Mouse (Mus musculus) intestine, postnatal 0 days (tissue): ENCODE data around the gene Atf3. TPM values are rescaled to one million over a fixed set of nuclear protein-coding genes. Genes with fewer than 3 reads are reported as not detected.

Experiments used
- ATAC-seq: fragments of 200-750 bp; cut with Nextera tagmentation; 2 replicates; pipeline ENCODE4 v1.8.0; 2017; ENCODE audit warnings: mild to moderate bottlenecking, moderate TSS enrichment, moderate library complexity
- H3K27ac ChIP-seq: fragments of 300-500 bp; sonication (generic); 2 replicates; pipeline ENCODE4 v1.5.1; 2014; ENCODE audit warnings: mild to moderate bottlenecking, low read depth, low read length, moderate library complexity
- H3K27me3 ChIP-seq: fragments of 300-500 bp; sonication (generic); replicated peaks from 2 replicates; pipeline ENCODE4 v1.6.1; 2014; ENCODE audit warnings: low read length, mixed read lengths; ENCODE audit not compliant: control insufficient read depth, insufficient read depth
- H3K36me3 ChIP-seq: fragments of 300-500 bp; sonication (generic); 2 replicates; pipeline ENCODE4 v1.6.1; 2014; ENCODE audit warnings: mild to moderate bottlenecking, moderate library complexity; ENCODE audit not compliant: control insufficient read depth, insufficient read depth
- H3K4me1 ChIP-seq: fragments of 300-500 bp; sonication (generic); replicated peaks from 2 replicates; pipeline ENCODE4 v1.6.1; 2014; ENCODE audit warnings: antibody characterized with exemption, low read length, mixed read lengths; ENCODE audit not compliant: control insufficient read depth, insufficient read depth
- H3K4me2 ChIP-seq: fragments of 300-500 bp; sonication (generic); replicated peaks from 2 replicates; pipeline ENCODE4 v1.6.1; 2014; ENCODE audit warnings: low read depth, mild to moderate bottlenecking, moderate library complexity
- H3K4me3 ChIP-seq: fragments of 300-500 bp; sonication (generic); 2 replicates; pipeline ENCODE4 v1.5.1; 2014; ENCODE audit warnings: low read depth, low read length
- H3K9ac ChIP-seq: fragments of 300-500 bp; sonication (generic); 2 replicates; pipeline ENCODE4 v1.6.1; 2014; ENCODE audit warnings: mild to moderate bottlenecking, low read depth, low read length
- H3K9me3 ChIP-seq: fragments of 300-500 bp; sonication (generic); 2 replicates; pipeline ENCODE4 v1.6.1; 2016; ENCODE audit warnings: mixed run types; ENCODE audit not compliant: control insufficient read depth
- CTCF ChIP-seq: sonication (generic); IDR thresholded peaks from 2 replicates; pipeline ENCODE4 v1.5.1; 2016; ENCODE audit warnings: low read depth, mild to moderate bottlenecking, control low read depth, antibody characterized with exemption, moderate library complexity
- WGBS: fragments of 180-500 bp; shearing (Covaris S2); extraction: QIAGEN DNeasy Blood & Tissue Kit; methylation state at CpG from one replicate; pipeline ENCODE4 v1.1.7; 2014; 5-methylcytosine and 5-hydroxymethylcytosine counted together
- polyA plus RNA-seq: library from polyadenylated mRNA; unstranded; fragments of >200 nt; fragmentation: Nextera tagmentation; extraction: Ambion mirVana; gene quantifications from 2 replicates; pipeline ENCODE4 v1.2.1, GENCODE M21; 2015

The Atf3 gene
- polyA plus RNA-seq, 1 experiment from 2014 or later = 5.0 TPM

DNA sequence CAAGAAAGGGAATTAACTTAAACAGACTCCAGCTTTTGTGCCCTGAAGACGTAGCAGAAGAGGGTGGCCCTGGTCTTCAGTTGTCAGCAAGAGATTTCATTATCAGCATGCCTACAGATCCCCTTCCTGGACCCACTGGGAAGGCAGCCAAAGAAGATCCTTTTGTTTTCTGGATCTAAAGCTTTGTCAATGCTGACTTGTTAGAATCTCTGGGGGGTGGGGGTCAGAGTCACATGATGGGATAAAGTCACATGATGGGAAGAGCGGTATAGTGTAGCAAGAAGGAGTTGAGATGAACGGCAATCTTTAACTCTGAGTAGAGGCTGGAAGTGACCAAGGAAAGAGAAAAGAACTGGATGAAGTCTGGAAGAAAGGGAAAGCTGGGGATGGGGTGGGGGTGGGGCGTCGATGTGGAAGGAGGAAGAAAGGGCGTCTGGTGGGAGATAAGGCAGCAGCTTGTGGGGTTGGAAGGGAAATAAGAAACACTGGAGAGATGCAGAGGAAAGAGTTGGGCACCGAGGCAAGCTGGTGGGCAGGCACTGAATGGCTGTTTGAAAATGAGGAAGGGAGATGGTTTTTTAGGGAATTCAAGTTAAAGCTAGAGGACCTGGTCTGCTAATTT is 78.9 kb downstream of the Atf3 start:
- no peak overlapping the region for H3K27ac ChIP-seq
- WGBS = 56% methylated on average over 7 of the region's 7 CpGs
- no peak for ATAC-seq
- no peak for TF ChIP-seq CTCF
- H3K4me3 ChIP-seq = no peak overlapping the region
- no peaks in the 10 kb centered on the region for H3K9me3 ChIP-seq
- H3K27me3 ChIP-seq = no peaks in the 10 kb centered on the region
- H3K4me2 ChIP-seq = no peak overlapping the region
- H3K36me3 ChIP-seq = no peaks in the 10 kb centered on the region
- no peaks in the 10 kb centered on the region for H3K4me1 ChIP-seq
- no peak overlapping the region for H3K9ac ChIP-seq

DNA sequence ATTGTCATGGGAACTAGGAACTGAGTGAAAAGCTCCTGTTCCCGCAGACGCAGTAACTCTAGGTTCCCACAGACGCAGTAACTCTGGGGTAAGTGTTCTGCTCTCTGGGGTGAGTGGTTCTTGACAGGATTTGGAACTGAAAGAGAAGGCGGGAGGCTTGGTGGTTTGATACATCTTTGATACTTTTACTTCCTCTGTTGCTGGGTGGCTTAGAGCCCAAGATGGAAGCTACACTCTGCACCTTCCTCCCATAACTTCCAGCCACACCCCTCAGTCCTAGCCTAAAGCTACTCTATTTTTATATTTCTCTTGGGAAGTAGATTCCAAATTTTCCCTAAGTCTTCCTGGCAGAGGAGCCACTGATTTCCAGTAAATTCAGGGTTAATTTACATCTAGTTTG is 79.4 kb downstream of the Atf3 start:
- Histone ChIP-seq H3K4me1 (no peaks in the 10 kb centered on the region), H3K27me3 (no peaks in the 10 kb centered on the region), H3K27ac (no peak overlapping the region), H3K4me2 (no peak overlapping the region), H3K9ac (no peak overlapping the region), H3K4me3 (no peak overlapping the region), H3K36me3 (no peaks in the 10 kb centered on the region), H3K9me3 (no peaks in the 10 kb centered on the region)
- no peak for ATAC-seq
- no peak for TF ChIP-seq CTCF
- 92% methylated on average over 4 of the region's 4 CpGs for WGBS

GRCm38 (mm10) chr1:191135406-191135805 is 82.4 kb downstream of the Atf3 start:
- Histone ChIP-seq H3K27me3 (no peaks in the 10 kb centered on the region), H3K4me2 (no peak overlapping the region), H3K36me3 (no peaks in the 10 kb centered on the region), H3K4me1 (peaks cover 5% of the 10 kb centered on the region; the same call in 1 of the 2 replicates), H3K9me3 (no peaks in the 10 kb centered on the region), H3K4me3 (no peak overlapping the region), H3K9ac (no peak overlapping the region), H3K27ac (no peak overlapping the region)
- ATAC-seq = peak; percentile 82
- TF ChIP-seq CTCF = no peak
- 28% methylated on average over 4 of the region's 4 CpGs for WGBS

DNA sequence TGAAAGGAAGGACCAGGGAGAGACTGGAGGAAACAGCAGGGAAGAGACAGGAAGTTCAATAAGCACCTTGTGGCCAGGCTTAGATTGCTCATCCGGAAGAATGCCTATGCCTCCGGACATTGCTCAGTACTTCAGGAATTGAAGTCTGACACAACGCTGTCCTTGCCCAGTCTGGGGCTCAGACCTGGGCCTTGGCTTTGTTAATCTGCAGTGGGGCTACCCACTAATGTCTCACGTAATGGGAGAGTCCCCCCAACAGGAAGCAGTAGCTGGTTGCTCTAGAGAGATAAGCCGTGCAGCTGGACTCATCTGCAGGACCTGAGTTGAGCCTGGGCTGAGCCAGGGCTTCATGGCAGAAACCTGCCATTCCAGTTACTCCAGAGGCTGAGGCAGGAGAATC is 84.9 kb downstream of the Atf3 start:
- ATAC-seq = no peak
- H3K4me3 ChIP-seq = no peak overlapping the region

GRCm38 (mm10) chr1:191132240-191132639 is 85.6 kb downstream of the Atf3 start:
- Histone ChIP-seq H3K4me3 (no peak overlapping the region), H3K4me1 (peaks cover 5% of the 10 kb centered on the region; the same call in 1 of the 2 replicates), H3K36me3 (no peaks in the 10 kb centered on the region), H3K9ac (no peak overlapping the region), H3K27ac (no peak overlapping the region), H3K9me3 (no peaks in the 10 kb centered on the region), H3K4me2 (no peak overlapping the region), H3K27me3 (no peaks in the 10 kb centered on the region)
- no peak for ATAC-seq
- no peak for TF ChIP-seq CTCF
- WGBS = 39% methylated on average over 5 of the region's 5 CpGs

More for the DNA sequence above, 84.9 kb downstream of the Atf3 start:
- H3K27ac ChIP-seq = no peak overlapping the region
- no peak for TF ChIP-seq CTCF
- no peaks in the 10 kb centered on the region for H3K9me3 ChIP-seq
- H3K4me2 ChIP-seq = no peak overlapping the region
- H3K9ac ChIP-seq = no peak overlapping the region
- H3K27me3 ChIP-seq = no peaks in the 10 kb centered on the region
- WGBS = 42% methylated on average over 5 of the region's 5 CpGs
- no peaks in the 10 kb centered on the region for H3K36me3 ChIP-seq
- H3K4me1 ChIP-seq = peaks cover 5% of the 10 kb centered on the region; the same call in 1 of the 2 replicates

DNA sequence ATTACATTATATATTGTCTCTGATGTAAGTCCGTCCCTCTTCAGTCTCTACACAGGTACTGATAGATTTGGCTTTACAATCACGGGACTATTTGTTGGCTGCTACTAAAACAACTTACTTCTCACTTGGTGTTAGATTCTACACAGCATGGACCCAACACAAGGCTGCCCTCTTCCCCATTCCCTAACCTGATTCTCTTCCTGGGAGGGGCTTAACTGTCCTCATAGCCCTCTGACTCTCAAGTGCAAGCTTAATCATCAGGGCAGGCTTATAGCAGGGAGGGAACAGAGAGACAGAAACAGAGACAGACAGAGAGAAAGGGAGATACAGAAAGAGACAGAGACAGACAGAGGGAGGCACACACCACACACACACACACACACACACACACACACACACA is 86.1 kb downstream of the Atf3 start:
- no peaks in the 10 kb centered on the region for H3K36me3 ChIP-seq
- H3K4me3 ChIP-seq = no peak overlapping the region
- H3K4me2 ChIP-seq = no peak overlapping the region
- no peaks in the 10 kb centered on the region for H3K27me3 ChIP-seq
- H3K9me3 ChIP-seq = no peaks in the 10 kb centered on the region
- H3K4me1 ChIP-seq = peaks cover 5% of the 10 kb centered on the region; the same call in 1 of the 2 replicates
- 85% methylated on average over 2 of the region's 2 CpGs for WGBS
- no peak for ATAC-seq
- no peak overlapping the region for H3K9ac ChIP-seq
- H3K27ac ChIP-seq = no peak overlapping the region
- TF ChIP-seq CTCF = no peak
